Mouse (Mus musculus) embryonic facial prominence, embryonic 14.5 days (tissue): ENCODE results near the gene Lcat. TPM values are rescaled to one million over a fixed set of nuclear protein-coding genes. Genes with fewer than 3 reads are reported as not detected.
A peak's percentile ranks its signal among the peaks of the same experiment; 100 is the strongest.
"Not testable (repeated sequence)": the region's sequence is repeated elsewhere in the genome, so short reads cannot be mapped to it uniquely, and the experiment has no call there.

ENCODE experiments used
- ATAC-seq: fragments of 200-750 bp; cut with Nextera tagmentation; 2 replicates; pipeline ENCODE4 v1.8.0; 2017; ENCODE audit warnings: low read depth, moderate number of reproducible peaks, moderate TSS enrichment
- DNase-seq: peaks from one replicate; pipeline ENCODE4 v3.0.0-alpha.2; 2015; ENCODE audit warnings: low spot score
- H3K27ac ChIP-seq: fragments of 300-500 bp; sonication (generic); replicated peaks from 2 replicates; pipeline ENCODE4 v1.5.1; 2014; ENCODE audit warnings: low read depth, mild to moderate bottlenecking, low read length, moderate library complexity
- H3K27me3 ChIP-seq: fragments of 300-500 bp; sonication (generic); replicated peaks from 2 replicates; pipeline ENCODE4 v1.6.1; 2014; ENCODE audit warnings: low read length; ENCODE audit not compliant: control insufficient read depth, insufficient read depth
- H3K36me3 ChIP-seq: fragments of 300-500 bp; sonication (generic); 2 replicates; pipeline ENCODE4 v1.6.1; 2014; ENCODE audit warnings: low read length, mixed read lengths; ENCODE audit not compliant: control insufficient read depth, insufficient read depth
- H3K4me1 ChIP-seq: fragments of 300-500 bp; sonication (generic); 2 replicates; pipeline ENCODE4 v1.6.1; 2014; ENCODE audit warnings: antibody characterized with exemption, low read length; ENCODE audit not compliant: control insufficient read depth, insufficient read depth
- H3K4me2 ChIP-seq: fragments of 300-500 bp; sonication (generic); 2 replicates; pipeline ENCODE4 v1.6.1; 2014; ENCODE audit warnings: low read depth, mild to moderate bottlenecking, low read length, moderate library complexity, mixed read lengths
- H3K4me3 ChIP-seq: fragments of 300-500 bp; sonication (generic); 2 replicates; pipeline ENCODE4 v1.5.1; 2014; ENCODE audit warnings: low read depth, mild to moderate bottlenecking, low read length
- H3K9ac ChIP-seq: fragments of 300-500 bp; sonication (generic); 2 replicates; pipeline ENCODE4 v1.6.1; 2014; ENCODE audit warnings: low read depth, mild to moderate bottlenecking, low read length, moderate library complexity, mixed read lengths
- H3K9me3 ChIP-seq: fragments of 300-500 bp; sonication (generic); 2 replicates; pipeline ENCODE4 v1.6.1; 2016; ENCODE audit warnings: low read length; ENCODE audit not compliant: control insufficient read depth
- WGBS: fragments of 180-500 bp; shearing (Covaris S2); extraction: QIAGEN DNeasy Blood & Tissue Kit; methylation state at CpG from one replicate; pipeline ENCODE4 v1.1.7; 2014; 5-methylcytosine and 5-hydroxymethylcytosine counted together
- polyA plus RNA-seq: library from polyadenylated mRNA; unstranded; fragments of >200 nt; fragmentation: Nextera tagmentation; extraction: Ambion mirVana; gene quantifications from 2 replicates; pipeline ENCODE4 v1.2.1, GENCODE M21; 2014

Lcat gene
- 1.7 and 1.8 TPM in 2 replicates for polyA plus RNA-seq

DNA sequence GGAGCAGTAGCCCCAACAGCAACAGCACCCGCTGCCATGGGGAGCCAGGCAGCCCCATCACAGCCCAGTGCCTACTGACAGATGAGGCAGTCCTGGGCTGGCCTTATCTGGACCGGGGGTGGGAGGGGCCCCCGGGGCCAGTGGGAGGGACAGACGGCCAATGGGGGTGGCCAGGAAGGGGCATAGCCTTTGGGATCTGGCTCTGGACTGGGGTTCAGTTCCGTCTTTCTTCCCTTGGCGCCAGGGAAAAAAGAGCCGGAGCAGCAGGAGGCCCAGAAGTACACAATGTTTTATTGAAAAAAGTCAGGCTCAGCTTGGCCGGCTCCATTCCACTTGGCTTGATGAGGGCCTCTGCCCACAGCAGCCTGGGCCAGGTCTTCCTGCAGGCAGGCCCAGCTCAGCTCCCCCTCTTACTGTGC is at the start of gene Lcat:
TSS of gene Lcat (minus strand) at position 62 of the 419 bp plus-strand sequence.
- Histone ChIP-seq H3K36me3 (peaks cover 86% of the 10 kb centered on the region), H3K27me3 (no peaks in the 10 kb centered on the region), H3K4me1 (0 out of 2 replicates have a peak, but pooled peaks cover 1% of the 10 kb centered on the region), H3K4me2 (no peak within 1 kb of the TSS), H3K9ac (no peak within 1 kb of the TSS), H3K4me3 (no peak within 1 kb of the TSS), H3K27ac (no peak within 1 kb of the TSS), H3K9me3 (no peaks in the 10 kb centered on the region)
- ATAC-seq (no peak), DNase-seq (no peak)
- 73% methylated on average over 6 of the region's 8 CpGs for WGBS

GRCm38 (mm10) chr8:105992499-105992898 is 49.3 kb upstream of the Lcat start:
- no peak overlapping the region for H3K4me3 ChIP-seq
- H3K9ac ChIP-seq, result no peak overlapping the region
- no peaks in the 10 kb centered on the region for H3K4me1 ChIP-seq
- ATAC-seq (no peak), DNase-seq (no peak)
- no peaks in the 10 kb centered on the region for H3K27me3 ChIP-seq
- no peaks in the 10 kb centered on the region for H3K36me3 ChIP-seq
- H3K27ac ChIP-seq, result no peak overlapping the region
- 60% methylated on average over 5 of the region's 5 CpGs for WGBS
- H3K9me3 ChIP-seq, result no peaks in the 10 kb centered on the region
- no peak overlapping the region for H3K4me2 ChIP-seq

GRCm38 (mm10) chr8:105991546-105991945 is 48.4 kb upstream of the Lcat start:
- Histone ChIP-seq H3K4me3 (no peak overlapping the region), H3K27me3 (no peaks in the 10 kb centered on the region), H3K9ac (no peak overlapping the region), H3K36me3 (no peaks in the 10 kb centered on the region), H3K27ac (no peak overlapping the region), H3K9me3 (no peaks in the 10 kb centered on the region), H3K4me2 (no peak overlapping the region), H3K4me1 (no peaks in the 10 kb centered on the region)
- DNase-seq (no peak), ATAC-seq (no peak)
- 83% methylated on average over 2 of the region's 2 CpGs for WGBS

DNA sequence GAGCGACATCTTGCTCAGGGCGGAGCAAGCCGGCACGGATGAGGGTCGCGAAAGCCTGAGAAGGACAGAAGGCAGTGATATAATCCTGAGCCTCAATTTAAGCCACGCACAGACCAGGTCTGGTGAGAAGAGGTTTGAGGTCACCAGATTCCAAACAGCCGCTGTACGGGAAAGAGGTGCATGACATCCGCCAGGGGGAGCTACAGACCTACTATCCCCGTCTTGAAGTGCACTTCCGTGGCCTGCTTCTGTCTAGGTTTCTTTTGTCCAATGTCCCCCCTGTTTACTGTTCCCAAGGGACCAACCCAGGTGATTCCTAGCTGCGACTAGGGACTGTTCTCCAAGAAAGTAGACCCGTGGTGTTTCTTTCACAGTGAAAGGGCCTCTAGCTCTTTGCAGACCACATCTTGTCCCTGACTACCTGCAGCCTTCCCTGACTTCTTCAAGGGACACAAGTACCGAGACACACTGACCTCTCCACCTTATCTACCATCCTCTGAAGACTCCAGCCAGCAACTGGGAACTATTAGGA is 47.7 kb upstream of the Lcat start, which contains the start of gene Dus2:
TSS of gene Dus2 (plus strand) at position 482 of the 532 bp plus-strand sequence.
- ATAC-seq (peak; percentile 84), DNase-seq (peak; percentile 92)
- 8% methylated on average over 15 of the region's 15 CpGs for WGBS
- Histone ChIP-seq H3K4me1 (no peaks in the 10 kb centered on the region), H3K36me3 (no peaks in the 10 kb centered on the region), H3K27ac (no peak within 1 kb of the TSS), H3K27me3 (no peaks in the 10 kb centered on the region), H3K9me3 (no peaks in the 10 kb centered on the region), H3K9ac (peak within 1 kb of the TSS; percentile 30; the same call in 1 of the 2 replicates), H3K4me2 (peak within 1 kb of the TSS; percentile 35; the same call in 1 of the 2 replicates), H3K4me3 (no peak within 1 kb of the TSS)

DNA sequence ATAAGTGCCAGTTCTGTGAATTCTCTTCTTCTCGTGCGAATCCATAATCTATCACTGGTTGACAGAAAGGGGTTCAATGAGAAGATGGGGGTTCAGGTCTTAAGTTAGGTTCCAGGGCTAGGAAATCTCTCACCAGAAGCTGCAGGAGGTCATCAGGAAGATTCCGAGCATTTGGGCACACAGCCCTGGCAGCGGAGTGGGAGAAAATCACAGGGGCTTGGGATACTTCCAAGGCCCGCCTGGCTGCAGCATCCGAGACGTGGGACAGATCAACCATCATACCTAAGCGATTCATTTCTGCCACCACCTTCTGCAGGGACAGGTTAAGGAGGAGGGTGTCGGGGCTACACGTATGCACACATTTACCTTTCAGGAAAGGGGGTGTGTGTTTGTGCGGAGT is 45.4 kb upstream of the Lcat start:
- Histone ChIP-seq H3K27ac (no peak overlapping the region), H3K9ac (no peak overlapping the region), H3K9me3 (no peaks in the 10 kb centered on the region), H3K36me3 (no peaks in the 10 kb centered on the region), H3K4me2 (no peak overlapping the region), H3K4me1 (no peaks in the 10 kb centered on the region), H3K4me3 (no peak overlapping the region), H3K27me3 (no peaks in the 10 kb centered on the region)
- DNase-seq (no peak), ATAC-seq (no peak)
- WGBS, result 83% methylated on average over 11 of the region's 11 CpGs

DNA sequence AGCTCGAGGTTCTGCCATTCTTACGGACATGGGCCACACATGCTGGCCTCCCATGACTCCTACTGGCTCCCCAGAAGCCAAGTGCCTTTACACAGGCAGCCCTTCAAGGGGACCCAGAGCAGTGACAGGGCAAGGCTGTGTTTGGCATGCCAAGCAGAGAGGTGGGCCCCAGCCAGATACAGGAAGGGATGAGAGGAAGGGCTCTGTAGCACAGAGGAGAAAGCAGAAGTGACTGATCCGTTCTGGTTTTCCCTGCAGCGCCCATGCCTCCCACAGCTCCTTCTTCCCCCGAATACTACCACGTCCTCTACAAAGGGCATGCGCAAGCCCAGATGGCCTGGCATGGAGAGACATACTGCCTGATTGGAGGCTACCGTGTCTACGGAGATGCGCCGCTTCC is 40.2 kb upstream of the Lcat start:
- not testable (repeated sequence) for ATAC-seq, H3K27me3 ChIP-seq, H3K27ac ChIP-seq, H3K4me3 ChIP-seq, H3K4me1 ChIP-seq, DNase-seq, H3K36me3 ChIP-seq, H3K9me3 ChIP-seq, H3K4me2 ChIP-seq, H3K9ac ChIP-seq
- WGBS, result 78% methylated on average over 11 of the region's 11 CpGs

GRCm38 (mm10) chr8:105981146-105981545 is 38.0 kb upstream of the Lcat start:
- no peak overlapping the region for H3K4me2 ChIP-seq
- ATAC-seq, result no peak
- no peaks in the 10 kb centered on the region for H3K36me3 ChIP-seq
- H3K27ac ChIP-seq, result no peak overlapping the region
- H3K27me3 ChIP-seq, result no peaks in the 10 kb centered on the region
- H3K4me3 ChIP-seq, result no peak overlapping the region
- no peak for DNase-seq
- H3K4me1 ChIP-seq, result no peaks in the 10 kb centered on the region
- H3K9me3 ChIP-seq, result no peaks in the 10 kb centered on the region
- WGBS, result 85% methylated on average over 1 of the region's 1 CpGs
- H3K9ac ChIP-seq, result no peak overlapping the region

DNA sequence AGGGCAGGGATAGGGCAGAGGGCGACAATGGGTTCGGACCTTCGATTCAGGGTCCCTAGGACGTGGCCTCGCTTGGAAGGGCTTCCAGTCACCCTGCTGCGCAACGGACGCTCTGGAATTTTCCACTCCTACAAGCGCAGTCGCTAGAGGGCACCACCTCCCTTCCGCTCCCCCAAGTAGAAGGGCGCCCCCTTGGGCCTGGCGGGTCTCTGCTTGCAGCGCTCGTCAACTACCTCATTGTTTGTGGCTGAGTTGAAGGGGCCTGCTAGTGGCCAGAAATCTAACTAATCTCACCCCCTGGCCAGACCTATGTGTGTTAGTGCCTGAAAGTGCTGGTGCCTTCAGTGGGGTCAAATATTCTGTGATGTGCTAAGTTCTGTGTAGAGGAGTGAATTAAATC is 36.1 kb upstream of the Lcat start, which contains the start of gene Dpep3:
TSS of gene Dpep3 (minus strand) at position 105 of the 400 bp plus-strand sequence.
- no peak for ATAC-seq

GRCm38 (mm10) chr8:105975363-105975762 is 32.2 kb upstream of the Lcat start:
- 65% methylated on average over 7 of the region's 7 CpGs for WGBS
- ATAC-seq (no peak), DNase-seq (no peak)
- Histone ChIP-seq H3K27ac (no peak overlapping the region), H3K9ac (no peak overlapping the region), H3K4me2 (no peak overlapping the region), H3K9me3 (no peaks in the 10 kb centered on the region), H3K4me1 (no peaks in the 10 kb centered on the region), H3K27me3 (no peaks in the 10 kb centered on the region), H3K36me3 (no peaks in the 10 kb centered on the region), H3K4me3 (no peak overlapping the region)

More for the DNA sequence above, 36.1 kb upstream of the Lcat start, which contains the start of gene Dpep3:
- H3K27ac ChIP-seq, result no peak within 1 kb of the TSS
- no peaks in the 10 kb centered on the region for H3K36me3 ChIP-seq
- no peak within 1 kb of the TSS for H3K4me3 ChIP-seq
- H3K4me1 ChIP-seq, result no peaks in the 10 kb centered on the region
- no peak within 1 kb of the TSS for H3K4me2 ChIP-seq
- WGBS, result 94% methylated on average over 15 of the region's 15 CpGs
- H3K9ac ChIP-seq, result no peak within 1 kb of the TSS
- DNase-seq, result no peak
- no peaks in the 10 kb centered on the region for H3K9me3 ChIP-seq
- H3K27me3 ChIP-seq, result no peaks in the 10 kb centered on the region
